Mouse (Mus musculus) CD4-positive naive resting alpha-beta T cell, adult 57 days (primary cell): ENCODE measurements around the gene Cop1. TPM values are rescaled to one million over a fixed set of nuclear protein-coding genes. Genes with fewer than 3 reads are reported as not detected.

Experiments used
- total RNA-seq: library from RNA; stranded (reverse); gene quantifications from one replicate; pipeline ENCODE4 v1.2.4, GENCODE M21; 2023

The Cop1 gene
- 97.2 TPM for total RNA-seq

GRCm38 (mm10) chr1:159231781-159232571, at the start of gene Cop1:
TSS of gene Cop1 (plus strand) at chr1:159232320.

